Comparison of ENCODE assay signal across 7 mouse cellular contexts in genomic region chr11:55015831-55016241, GRCm38 (mm10). TPM values are rescaled to one million over a fixed set of nuclear protein-coding genes. Genes with fewer than 3 reads are reported as not detected.
DNase-seq lines count a peak whose midpoint lies in the region; ATAC-seq and TF ChIP-seq lines count a peak whose summit lies in the region.

No protein-coding gene starts in this region.

- H3K36me3 ChIP-seq in heart, embryonic 11.5 days (ENCODE audit: control insufficient read depth, insufficient read depth, low read length), result peaks cover 44% of the 10 kb centered on the region
- peaks cover 13% of the 10 kb centered on the region for H3K36me3 ChIP-seq in thymus, adult 2 months (ENCODE audit: control insufficient read depth, insufficient read depth, low read length)

- DNase-seq in retina, postnatal 1 day, result peak; percentile 43
- DNase-seq in retina, embryonic 14.5 days (ENCODE audit: low spot score), result no peak
- peak; percentile 94 to 96 for DNase-seq in cerebellum, postnatal 10 days
- peak; percentile 60 to 75 for DNase-seq in kidney, postnatal 36 days
- no peak for DNase-seq in thymus, adult 2 months

- H3K9ac ChIP-seq in heart, embryonic 11.5 days (ENCODE audit: low read depth, low read length), result peak overlapping the region; percentile 4; the same call in 1 of the 2 replicates

- TF ChIP-seq CTCF in olfactory bulb, adult 2 months (IDR thresholded peaks at IDR 0.05; ENCODE audit: insufficient read depth, low read depth, low read length), result no peak
- TF ChIP-seq CTCF in thymus, adult 2 months (IDR thresholded peaks at IDR 0.05; ENCODE audit: borderline replicate concordance, control insufficient read depth, extremely low read depth, insufficient read depth, low read length, poor library complexity), result no peak

- ATAC-seq in heart, embryonic 11.5 days (replicated peaks; ENCODE audit: insufficient number of reproducible peaks, low FRiP score, low TSS enrichment), result peak; percentile 50; the same call in 1 of the 2 replicates

- H3K9me3 ChIP-seq in heart, embryonic 11.5 days (replicated peaks; ENCODE audit: control insufficient read depth, low read length), result no peaks in the 10 kb centered on the region

- H3K4me3 ChIP-seq in heart, embryonic 11.5 days (ENCODE audit: low read depth, low read length), result no peak overlapping the region
- H3K4me3 ChIP-seq in olfactory bulb, adult 2 months (ENCODE audit: insufficient read depth, low read depth, low read length), result no peak overlapping the region
- no peak overlapping the region for H3K4me3 ChIP-seq in thymus, adult 2 months (ENCODE audit: control insufficient read depth, insufficient read depth, low read length)

- 25% methylated on average over 9 of the region's 9 CpGs for WGBS in heart, embryonic 11.5 days (ENCODE audit: insufficient replicate concordance)
- 48% methylated on average over 9 of the region's 9 CpGs for WGBS in olfactory bulb, adult 2 months
- 92% methylated on average over 9 of the region's 9 CpGs for WGBS in thymus, adult 2 months

- H3K4me2 ChIP-seq in heart, embryonic 11.5 days, result peak overlapping the region; percentile 29; the same call in 1 of the 2 replicates

- no peaks in the 10 kb centered on the region for H3K27me3 ChIP-seq in heart, embryonic 11.5 days (ENCODE audit: control insufficient read depth, insufficient read depth, low read length)
- H3K27me3 ChIP-seq in thymus, adult 2 months (ENCODE audit: control insufficient read depth, insufficient read depth, low read length), result no peaks in the 10 kb centered on the region

- H3K27ac ChIP-seq in heart, embryonic 11.5 days (ENCODE audit: low read depth, low read length), result peak overlapping the region; percentile 83
- H3K27ac ChIP-seq in olfactory bulb, adult 2 months (ENCODE audit: insufficient read depth, low read depth, low read length), result peak overlapping the region; percentile 55
- no peak overlapping the region for H3K27ac ChIP-seq in thymus, adult 2 months (ENCODE audit: control insufficient read depth, insufficient read depth, low read length)

- no peak for TF ChIP-seq POLR2A in olfactory bulb, adult 2 months (IDR thresholded peaks at IDR 0.05; ENCODE audit: insufficient read depth, low read depth, low read length)
- no peak for TF ChIP-seq POLR2A in thymus, adult 2 months (IDR thresholded peaks at IDR 0.05; ENCODE audit: control insufficient read depth, extremely low read depth, insufficient read depth, low read length, poor library complexity)

- peaks cover 52% of the 10 kb centered on the region for H3K4me1 ChIP-seq in heart, embryonic 11.5 days (ENCODE audit: control insufficient read depth, insufficient read depth, low read length)
- H3K4me1 ChIP-seq in olfactory bulb, adult 2 months (ENCODE audit: control insufficient read depth, insufficient read depth, low read length), result peaks cover 30% of the 10 kb centered on the region
- H3K4me1 ChIP-seq in thymus, adult 2 months (replicated peaks; ENCODE audit: control insufficient read depth, insufficient read depth, low read length), result peaks cover 2% of the 10 kb centered on the region; the same call in 1 of the 2 replicates

RNA-seq across cellular contexts. Expression of gene Anxa6, which starts 17.4 kb away (rescaled TPM):
- 300 and 370 TPM in 2 replicates for polyA plus RNA-seq in heart, embryonic 11.5 days (2014; fragmentation: Nextera tagmentation; extraction: Ambion mirVana)
- not detected in 2 replicates for polyA plus RNA-seq in olfactory bulb, adult 2 months (2012; ENCODE audit: insufficient read depth, insufficient read length, low replicate concordance, missing spikeins)
- polyA plus RNA-seq in thymus, adult 2 months (2012; rRNA removed), result 121 and 130 TPM in 2 replicates

RNA-seq across cellular contexts. Expression of gene Tnip1, which starts 53.1 kb away (rescaled TPM):
- polyA plus RNA-seq in heart, embryonic 11.5 days (2014; fragmentation: Nextera tagmentation; extraction: Ambion mirVana), result 16.0 and 16.8 TPM in 2 replicates
- 110 TPM in 1 of 2 replicates, not detected in the other for polyA plus RNA-seq in olfactory bulb, adult 2 months (2012; ENCODE audit: insufficient read depth, insufficient read length, low replicate concordance, missing spikeins)
- 114 and 121 TPM in 2 replicates for polyA plus RNA-seq in thymus, adult 2 months (2012; rRNA removed)

Comparison
In these comparisons a context has a peak if more than half of its experiments do, and no peak if none do; other contexts are left out.
1. DNase-seq: peak in retina, postnatal 1 day (single experiment), cerebellum, postnatal 10 days (2 of 2) and kidney, postnatal 36 days (2 of 2); none in retina, embryonic 14.5 days (single experiment) and thymus, adult 2 months (single experiment).